Mouse (Mus musculus): ENCODE measurements at regions not wholly inside any gene's neighbourhood (a gene's known extent, or its start where the extent isn't known, plus 50 kb on each side); places are given as distances from the start of the nearest gene placed in this dataset.

- ATAC-seq (replicated peaks; ENCODE audit: extremely low read depth, insufficient read depth, low FRiP score): no peak
- H3K4me1 ChIP-seq (ENCODE audit: control insufficient read depth, insufficient read depth, low read length): no peaks in the 10 kb centered on the region
- H3K4me2 ChIP-seq (ENCODE audit: low read depth, low read length): no peak overlapping the region
- WGBS: 50% methylated on average over 4 of the region's 4 CpGs
- no peak overlapping the region for H3K4me3 ChIP-seq (ENCODE audit: low read length)
- no peaks in the 10 kb centered on the region for H3K27me3 ChIP-seq (ENCODE audit: control insufficient read depth, insufficient read depth, low read length)
- 0 out of 2 replicates have a peak, but pooled peaks cover 2% of the 10 kb centered on the region for H3K9me3 ChIP-seq (replicated peaks; ENCODE audit: control insufficient read depth, low read length)
- no peak overlapping the region for H3K9ac ChIP-seq (ENCODE audit: low read length)
- H3K36me3 ChIP-seq (ENCODE audit: control insufficient read depth, insufficient read depth): no peaks in the 10 kb centered on the region
- H3K27ac ChIP-seq (ENCODE audit: low read length): no peak overlapping the region
These were observed 86.1 kb downstream of the Abhd5 start for GRCm38 (mm10) chr9:122437464-122437863.

- no peak overlapping the region for H3K9ac ChIP-seq (ENCODE audit: low read length)
- H3K4me1 ChIP-seq (ENCODE audit: control insufficient read depth, insufficient read depth, low read length): no peaks in the 10 kb centered on the region
- H3K4me2 ChIP-seq (ENCODE audit: low read depth, low read length): no peak overlapping the region
- 0 out of 2 replicates have a peak, but pooled peaks cover 2% of the 10 kb centered on the region for H3K9me3 ChIP-seq (replicated peaks; ENCODE audit: control insufficient read depth, low read length)
- no peak overlapping the region for H3K27ac ChIP-seq (ENCODE audit: low read length)
- 54% methylated on average over 5 of the region's 5 CpGs for WGBS
- ATAC-seq (replicated peaks; ENCODE audit: extremely low read depth, insufficient read depth, low FRiP score): no peak
- H3K27me3 ChIP-seq (ENCODE audit: control insufficient read depth, insufficient read depth, low read length): no peaks in the 10 kb centered on the region
- H3K36me3 ChIP-seq (ENCODE audit: control insufficient read depth, insufficient read depth): no peaks in the 10 kb centered on the region
- H3K4me3 ChIP-seq (ENCODE audit: low read length): no peak overlapping the region
These were observed 95.1 kb downstream of the Abhd5 start for GRCm38 (mm10) chr9:122446387-122447105.

GRCm38 (mm10) chr9:122447568-122447967, 96.2 kb downstream of the Abhd5 start:
- H3K9me3 ChIP-seq (replicated peaks; ENCODE audit: control insufficient read depth, low read length): no peaks in the 10 kb centered on the region
- no peak for ATAC-seq (replicated peaks; ENCODE audit: extremely low read depth, insufficient read depth, low FRiP score)
- no peak overlapping the region for H3K9ac ChIP-seq (ENCODE audit: low read length)
- no peak overlapping the region for H3K4me3 ChIP-seq (ENCODE audit: low read length)
- H3K36me3 ChIP-seq (ENCODE audit: control insufficient read depth, insufficient read depth): no peaks in the 10 kb centered on the region
- H3K4me1 ChIP-seq (ENCODE audit: control insufficient read depth, insufficient read depth, low read length): no peaks in the 10 kb centered on the region
- no peak overlapping the region for H3K4me2 ChIP-seq (ENCODE audit: low read depth, low read length)
- WGBS: 82% methylated on average over 7 of the region's 7 CpGs
- H3K27me3 ChIP-seq (ENCODE audit: control insufficient read depth, insufficient read depth, low read length): no peaks in the 10 kb centered on the region
- H3K27ac ChIP-seq (ENCODE audit: low read length): no peak overlapping the region

DNA sequence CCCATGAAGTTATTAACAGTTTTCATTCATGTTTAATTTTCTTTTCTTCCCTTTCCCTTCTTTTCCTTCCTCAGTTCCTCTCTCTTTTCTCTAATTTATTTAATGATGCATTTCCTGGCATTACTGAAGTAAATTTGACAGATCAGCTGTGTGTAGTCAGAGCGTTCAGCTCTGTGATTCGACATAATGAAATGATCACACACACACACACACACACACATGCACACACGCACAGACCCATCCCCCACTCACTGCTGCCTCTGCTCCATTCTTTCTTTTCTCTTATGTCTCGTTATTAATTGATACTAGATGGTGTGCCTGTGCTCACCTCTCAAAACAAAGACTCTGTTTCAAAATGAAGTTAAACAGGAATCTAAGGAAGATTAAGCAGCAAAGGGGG, 96.9 kb downstream of the Abhd5 start:
- 62% methylated on average over 4 of the region's 4 CpGs for WGBS
- Histone ChIP-seq H3K27me3 (ENCODE audit: control insufficient read depth, insufficient read depth, low read length) (no peaks in the 10 kb centered on the region), H3K4me1 (ENCODE audit: control insufficient read depth, insufficient read depth, low read length) (no peaks in the 10 kb centered on the region), H3K4me3 (ENCODE audit: low read length) (no peak overlapping the region), H3K27ac (ENCODE audit: low read length) (no peak overlapping the region), H3K9ac (ENCODE audit: low read length) (no peak overlapping the region), H3K4me2 (ENCODE audit: low read depth, low read length) (no peak overlapping the region), H3K36me3 (ENCODE audit: control insufficient read depth, insufficient read depth) (no peaks in the 10 kb centered on the region), H3K9me3 (replicated peaks; ENCODE audit: control insufficient read depth, low read length) (no peaks in the 10 kb centered on the region)
- no peak for ATAC-seq (replicated peaks; ENCODE audit: extremely low read depth, insufficient read depth, low FRiP score)

DNA sequence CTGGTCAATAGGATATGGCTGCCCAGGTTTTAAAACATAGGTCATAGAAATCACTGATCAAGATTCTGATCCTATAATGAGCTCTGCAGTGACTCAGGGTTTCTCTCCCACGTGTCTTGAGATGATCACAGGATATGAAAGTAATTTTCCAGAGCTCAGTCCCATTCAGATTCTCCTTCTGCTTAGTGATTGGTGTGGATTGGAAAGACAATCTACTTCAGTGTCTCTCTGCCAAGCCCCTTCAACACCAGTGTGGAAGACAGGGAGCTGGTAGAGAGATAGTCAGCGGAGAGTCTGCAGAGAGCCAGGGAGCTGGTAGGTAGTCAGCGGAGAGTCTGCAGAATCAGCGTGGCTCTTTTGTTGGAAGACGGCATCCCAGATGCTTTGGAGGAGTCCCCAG, 99.1 kb downstream of the Abhd5 start:
- H3K27ac ChIP-seq (ENCODE audit: low read length): no peak overlapping the region
- no peak overlapping the region for H3K4me2 ChIP-seq (ENCODE audit: low read depth, low read length)
- no peaks in the 10 kb centered on the region for H3K27me3 ChIP-seq (ENCODE audit: control insufficient read depth, insufficient read depth, low read length)
- no peak for ATAC-seq (replicated peaks; ENCODE audit: extremely low read depth, insufficient read depth, low FRiP score)
- WGBS: 64% methylated on average over 5 of the region's 5 CpGs
- no peak overlapping the region for H3K9ac ChIP-seq (ENCODE audit: low read length)
- H3K4me3 ChIP-seq (ENCODE audit: low read length): no peak overlapping the region
- H3K36me3 ChIP-seq (ENCODE audit: control insufficient read depth, insufficient read depth): no peaks in the 10 kb centered on the region
- no peaks in the 10 kb centered on the region for H3K9me3 ChIP-seq (replicated peaks; ENCODE audit: control insufficient read depth, low read length)
- H3K4me1 ChIP-seq (ENCODE audit: control insufficient read depth, insufficient read depth, low read length): no peaks in the 10 kb centered on the region

GRCm38 (mm10) chr9:122455301-122455700, 103.9 kb downstream of the Abhd5 start:
- H3K27ac ChIP-seq (ENCODE audit: low read length): no peak overlapping the region
- no peaks in the 10 kb centered on the region for H3K4me1 ChIP-seq (ENCODE audit: control insufficient read depth, insufficient read depth, low read length)
- no peaks in the 10 kb centered on the region for H3K9me3 ChIP-seq (replicated peaks; ENCODE audit: control insufficient read depth, low read length)
- no peak overlapping the region for H3K4me2 ChIP-seq (ENCODE audit: low read depth, low read length)
- no peak for ATAC-seq (replicated peaks; ENCODE audit: extremely low read depth, insufficient read depth, low FRiP score)
- no peaks in the 10 kb centered on the region for H3K36me3 ChIP-seq (ENCODE audit: control insufficient read depth, insufficient read depth)
- H3K4me3 ChIP-seq (ENCODE audit: low read length): no peak overlapping the region
- no peaks in the 10 kb centered on the region for H3K27me3 ChIP-seq (ENCODE audit: control insufficient read depth, insufficient read depth, low read length)
- H3K9ac ChIP-seq (ENCODE audit: low read length): no peak overlapping the region
- 64% methylated on average over 8 of the region's 8 CpGs for WGBS

GRCm38 (mm10) chr9:122455779-122456178, 104.4 kb downstream of the Abhd5 start:
- no peak for ATAC-seq (replicated peaks; ENCODE audit: extremely low read depth, insufficient read depth, low FRiP score)
- no peaks in the 10 kb centered on the region for H3K36me3 ChIP-seq (ENCODE audit: control insufficient read depth, insufficient read depth)
- no peak overlapping the region for H3K4me2 ChIP-seq (ENCODE audit: low read depth, low read length)
- no peaks in the 10 kb centered on the region for H3K27me3 ChIP-seq (ENCODE audit: control insufficient read depth, insufficient read depth, low read length)
- no peak overlapping the region for H3K9ac ChIP-seq (ENCODE audit: low read length)
- H3K4me1 ChIP-seq (ENCODE audit: control insufficient read depth, insufficient read depth, low read length): no peaks in the 10 kb centered on the region
- 64% methylated on average over 6 of the region's 6 CpGs for WGBS
- H3K27ac ChIP-seq (ENCODE audit: low read length): no peak overlapping the region
- H3K4me3 ChIP-seq (ENCODE audit: low read length): no peak overlapping the region
- H3K9me3 ChIP-seq (replicated peaks; ENCODE audit: control insufficient read depth, low read length): no peaks in the 10 kb centered on the region

- Histone ChIP-seq H3K27me3 (ENCODE audit: control insufficient read depth, insufficient read depth, low read length) (no peaks in the 10 kb centered on the region), H3K4me3 (ENCODE audit: low read length) (no peak overlapping the region), H3K36me3 (ENCODE audit: control insufficient read depth, insufficient read depth) (no peaks in the 10 kb centered on the region), H3K4me1 (ENCODE audit: control insufficient read depth, insufficient read depth, low read length) (no peaks in the 10 kb centered on the region), H3K27ac (ENCODE audit: low read length) (no peak overlapping the region), H3K9ac (ENCODE audit: low read length) (no peak overlapping the region), H3K4me2 (ENCODE audit: low read depth, low read length) (no peak overlapping the region), H3K9me3 (replicated peaks; ENCODE audit: control insufficient read depth, low read length) (no peaks in the 10 kb centered on the region)
- 58% methylated on average over 6 of the region's 6 CpGs for WGBS
- no peak for ATAC-seq (replicated peaks; ENCODE audit: extremely low read depth, insufficient read depth, low FRiP score)
These were observed 108.1 kb downstream of the Abhd5 start for GRCm38 (mm10) chr9:122459491-122459890.

GRCm38 (mm10) chr9:122471539-122471938, 120.1 kb downstream of the Abhd5 start:
- 93% methylated on average over 2 of the region's 2 CpGs for WGBS
- Histone ChIP-seq H3K9ac (ENCODE audit: low read length) (no peak overlapping the region), H3K9me3 (replicated peaks; ENCODE audit: control insufficient read depth, low read length) (no peaks in the 10 kb centered on the region), H3K4me3 (ENCODE audit: low read length) (no peak overlapping the region), H3K36me3 (ENCODE audit: control insufficient read depth, insufficient read depth) (no peaks in the 10 kb centered on the region), H3K27me3 (ENCODE audit: control insufficient read depth, insufficient read depth, low read length) (no peaks in the 10 kb centered on the region), H3K4me2 (ENCODE audit: low read depth, low read length) (no peak overlapping the region), H3K4me1 (ENCODE audit: control insufficient read depth, insufficient read depth, low read length) (no peaks in the 10 kb centered on the region), H3K27ac (ENCODE audit: low read length) (no peak overlapping the region)
- ATAC-seq (replicated peaks; ENCODE audit: extremely low read depth, insufficient read depth, low FRiP score): no peak
